22 mouse cellular contexts compared by ENCODE assay signal in genomic region chr4:65719610-65720009, GRCm38 (mm10).
"Had no signal": no experiment of that assay in that cellular context is flagged by ENCODE, and none has a peak within 500 bp of the region (broad histone marks: within the 10 kb centered on the region; RNA-seq: fewer than 3 reads in every experiment).

No protein-coding gene starts in this region.

- H3K36me3 ChIP-seq: limb, embryonic 10.5 days; limb, embryonic 13.5 days; liver, embryonic 12.5 days; liver, embryonic 15.5 days; lung, embryonic 15.5 days; midbrain, embryonic 10.5 days; midbrain, embryonic 13.5 days had no signal

- H3K27ac ChIP-seq: kidney, postnatal 0 days; layer of hippocampus, adult 2 months; limb, embryonic 10.5 days; limb, embryonic 13.5 days; liver, embryonic 12.5 days; liver, embryonic 15.5 days; lung, embryonic 15.5 days; midbrain, embryonic 10.5 days; midbrain, embryonic 13.5 days had no signal

- H3K4me1 ChIP-seq: limb, embryonic 10.5 days; limb, embryonic 13.5 days; liver, embryonic 12.5 days; liver, embryonic 15.5 days; lung, embryonic 15.5 days; megakaryocyte, embryonic 14.5 days; midbrain, embryonic 10.5 days; midbrain, embryonic 13.5 days had no signal

- H3K27me3 ChIP-seq: limb, embryonic 13.5 days; liver, embryonic 12.5 days; liver, embryonic 15.5 days; lung, embryonic 15.5 days; megakaryocyte, embryonic 14.5 days; midbrain, embryonic 13.5 days had no signal

- H3K4me2 ChIP-seq: limb, embryonic 13.5 days; liver, embryonic 12.5 days; liver, embryonic 15.5 days; lung, embryonic 15.5 days; midbrain, embryonic 13.5 days had no signal

- DNase-seq: kidney, adult 2 months; kidney, postnatal 25 days; layer of hippocampus, adult 9-11 months; liver; lung, adult 18-20 months; lung, postnatal 10 days; lung, postnatal 36 days; retina, postnatal 1 day; right cerebral cortex, postnatal 25 days; spleen, adult 18-20 months; thymus, adult 18-20 months; thymus, postnatal 36 days had no signal

- H3K9ac ChIP-seq: limb, embryonic 13.5 days; liver, embryonic 12.5 days; liver, embryonic 15.5 days; lung, embryonic 15.5 days; midbrain, embryonic 13.5 days had no signal

- H3K9me3 ChIP-seq: limb, embryonic 10.5 days; limb, embryonic 13.5 days; liver, embryonic 12.5 days; liver, embryonic 15.5 days; lung, embryonic 15.5 days; megakaryocyte, embryonic 14.5 days; midbrain, embryonic 10.5 days; midbrain, embryonic 13.5 days had no signal

- H3K4me3 ChIP-seq: layer of hippocampus, adult 2 months; limb, embryonic 10.5 days; limb, embryonic 13.5 days; liver, embryonic 12.5 days; liver, embryonic 15.5 days; lung, embryonic 15.5 days; megakaryocyte, embryonic 14.5 days; midbrain, embryonic 10.5 days; midbrain, embryonic 13.5 days had no signal

- ATAC-seq: liver, embryonic 12.5 days; midbrain, embryonic 13.5 days had no signal
